Mouse (Mus musculus): ENCODE measurements at regions not wholly inside any gene's neighbourhood (a gene's known extent, or its start where the extent isn't known, plus 50 kb on each side); places are given as distances from the start of the nearest gene placed in this dataset.
"Not testable (repeated sequence)": the region's sequence is repeated elsewhere in the genome, so short reads cannot be mapped to it uniquely, and the experiment has no call there.

DNA sequence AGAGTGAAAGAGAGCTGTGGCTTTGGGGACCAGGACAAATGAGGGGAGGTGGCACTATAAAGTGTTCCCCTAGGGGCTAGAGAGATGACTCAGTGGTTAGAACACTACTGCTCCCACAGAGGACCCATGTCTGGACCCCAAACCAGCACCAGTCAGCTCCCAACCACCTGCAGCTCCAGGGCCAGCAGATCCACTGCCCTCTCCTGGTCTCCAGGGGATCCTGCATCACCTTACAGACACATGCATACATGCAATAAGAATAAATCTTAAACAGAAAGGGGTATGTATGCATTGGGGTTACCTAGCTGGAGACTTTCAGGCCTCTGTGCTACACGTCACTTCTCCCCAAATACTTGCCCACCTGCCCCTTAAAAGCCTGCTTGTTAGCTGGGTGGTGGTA, 93.8 kb upstream of the Zfp706 start:
- no peak for DNase-seq (ENCODE audit: low spot score)

- DNase-seq (ENCODE audit: low spot score): no peak
Observed at GRCm38 (mm10) chr15:37100767-37101288, 93.3 kb upstream of the Zfp706 start.

DNA sequence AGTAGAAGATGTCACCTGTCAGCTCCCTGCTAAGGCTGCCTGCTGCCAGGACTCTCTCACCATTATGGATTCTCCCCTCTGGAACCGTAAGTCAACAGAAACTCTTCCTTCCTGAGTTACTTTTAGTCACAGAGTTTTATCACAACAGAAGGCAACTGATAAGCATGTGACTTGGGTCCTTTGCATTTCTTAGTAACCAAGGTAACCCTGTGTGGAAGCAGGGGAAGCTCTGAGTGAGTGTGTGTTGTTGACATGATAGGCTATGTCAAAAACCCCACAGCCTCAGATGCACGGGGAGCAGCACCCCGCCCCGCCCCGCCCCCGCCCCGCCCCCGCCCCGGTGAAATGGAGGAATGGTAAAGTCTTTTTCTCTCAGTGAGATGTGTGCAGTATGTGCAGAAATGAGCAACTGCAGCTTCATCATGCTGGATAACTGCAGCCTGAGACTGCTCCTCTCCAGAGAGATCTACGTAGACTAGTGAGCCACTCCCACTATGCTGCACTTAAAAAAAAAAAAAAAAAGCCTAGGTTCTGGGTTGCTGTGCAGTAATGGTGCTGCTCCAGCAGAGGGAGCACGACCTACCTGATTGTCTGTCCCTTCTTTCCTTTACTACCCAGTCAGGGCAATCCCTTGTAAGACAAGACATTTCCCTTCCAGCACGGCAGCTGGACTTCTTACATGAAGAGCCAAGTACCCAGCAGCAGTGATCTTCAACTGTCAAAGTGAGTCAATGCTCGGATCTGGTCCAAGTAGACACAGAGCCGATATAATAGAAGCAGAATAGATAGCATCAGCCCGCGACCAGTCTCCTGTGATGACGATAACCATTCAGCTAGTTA, 92.6 kb upstream of the Zfp706 start:
- no peak for DNase-seq (ENCODE audit: low spot score)

- DNase-seq (ENCODE audit: low spot score): no peak
Observed at GRCm38 (mm10) chr15:37099176-37099575, 91.6 kb upstream of the Zfp706 start.

DNA sequence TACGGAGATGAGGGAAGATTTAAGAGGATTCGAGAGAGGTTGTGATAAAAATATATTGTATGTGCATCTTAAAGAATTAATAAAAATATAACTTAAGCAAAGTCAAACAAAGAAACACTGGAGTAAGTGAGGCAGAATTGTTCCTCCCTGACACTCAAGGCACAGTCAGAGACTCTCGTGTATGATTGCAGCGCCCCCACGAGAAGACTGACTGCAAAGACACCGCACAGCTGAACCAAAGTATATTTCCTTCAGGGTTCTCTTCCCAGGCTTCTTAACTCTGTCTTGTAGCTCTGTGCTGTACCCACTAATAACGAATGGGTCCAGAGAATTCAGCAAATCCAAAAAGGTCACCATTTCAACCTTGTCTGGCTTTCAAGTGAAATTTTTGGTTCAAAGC, 89.9 kb upstream of the Zfp706 start:
- DNase-seq (ENCODE audit: low spot score): no peak

- DNase-seq (ENCODE audit: low spot score): not testable (repeated sequence)
Observed at GRCm38 (mm10) chr15:37091171-37091570, 83.6 kb upstream of the Zfp706 start.

DNA sequence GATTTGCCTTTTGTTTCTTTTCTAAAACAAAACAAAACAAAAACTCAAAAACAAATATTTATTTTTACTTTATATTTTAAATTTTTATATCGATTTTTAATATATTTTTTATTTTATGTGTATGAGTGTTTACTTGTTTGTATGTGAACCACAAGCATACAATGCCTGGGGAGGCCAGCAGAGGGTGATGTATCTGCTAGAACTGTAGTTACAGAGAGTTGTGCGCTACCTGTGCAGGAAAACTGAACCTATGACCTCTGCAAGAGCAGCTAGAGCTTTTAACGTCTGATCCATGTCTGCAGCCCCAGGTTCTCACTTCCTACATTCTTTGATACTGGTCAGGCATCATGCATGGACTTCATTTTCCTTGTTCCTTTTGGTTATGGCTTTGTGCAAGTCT, 76.2 kb upstream of the Zfp706 start:
- no peak for DNase-seq (ENCODE audit: low spot score)

DNA sequence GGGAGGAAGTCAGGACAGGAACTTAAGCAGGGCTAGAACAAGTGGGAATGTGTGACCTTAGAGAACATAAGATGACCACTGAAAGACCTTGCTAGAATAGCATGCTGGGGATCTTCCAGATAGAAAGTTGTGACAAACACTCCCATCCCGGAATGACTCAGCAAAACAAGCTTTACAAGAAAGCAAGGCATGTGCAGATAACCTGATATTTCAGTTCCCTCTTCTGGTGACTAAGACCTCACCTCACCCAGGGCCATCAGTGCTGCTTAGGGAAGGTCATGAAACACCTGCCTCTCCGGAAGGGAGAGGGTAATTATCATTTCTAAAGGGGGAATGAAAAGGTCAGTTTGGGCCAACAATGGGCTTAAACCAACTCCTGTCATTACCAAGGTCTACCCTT, 74.3 kb upstream of the Zfp706 start:
- no peak for DNase-seq (ENCODE audit: low spot score)

DNA sequence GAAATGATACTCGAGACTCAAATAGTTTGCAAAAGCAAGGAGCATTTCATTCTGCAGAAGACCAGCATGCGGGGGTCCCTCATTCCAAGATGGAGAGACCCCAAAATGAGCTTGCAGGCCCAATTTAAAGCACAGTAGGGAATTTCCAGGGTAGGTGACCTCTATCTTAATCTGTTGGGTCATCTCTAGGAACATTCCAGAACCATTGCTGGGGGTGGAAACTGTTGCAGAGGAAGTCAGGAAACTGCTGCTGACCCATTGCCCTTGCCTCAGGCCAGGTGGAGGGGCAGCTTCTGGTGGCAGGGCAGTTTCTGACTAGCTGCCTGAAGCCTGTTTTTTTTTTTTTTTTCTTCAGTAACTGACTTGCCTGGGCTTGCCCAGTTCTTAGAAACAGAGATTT, 73.4 kb upstream of the Zfp706 start:
- DNase-seq (ENCODE audit: low spot score): no peak

DNA sequence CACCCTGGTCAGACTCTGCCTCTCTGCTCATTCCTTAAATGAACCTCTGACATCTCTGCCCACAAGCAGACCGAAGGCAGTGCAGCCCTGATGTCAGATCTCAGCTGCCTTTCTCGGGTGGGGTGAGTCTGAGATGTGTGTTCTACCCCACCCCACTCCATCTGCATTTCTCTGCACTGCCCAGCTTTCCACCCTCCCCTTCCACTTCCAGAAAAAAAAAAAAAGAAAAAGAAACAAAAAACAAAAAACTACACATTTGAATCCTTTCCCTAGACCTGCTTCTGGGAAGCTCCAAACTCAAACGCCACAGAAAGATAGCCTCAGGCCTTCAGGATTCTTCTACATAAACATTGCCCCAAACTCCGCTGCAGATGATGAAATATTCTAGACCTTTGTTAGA, 72.8 kb upstream of the Zfp706 start:
- no peak for DNase-seq (ENCODE audit: low spot score)

- not testable (repeated sequence) for DNase-seq (ENCODE audit: low spot score)
Observed at GRCm38 (mm10) chr15:37074207-37074606, 66.6 kb upstream of the Zfp706 start.

DNA sequence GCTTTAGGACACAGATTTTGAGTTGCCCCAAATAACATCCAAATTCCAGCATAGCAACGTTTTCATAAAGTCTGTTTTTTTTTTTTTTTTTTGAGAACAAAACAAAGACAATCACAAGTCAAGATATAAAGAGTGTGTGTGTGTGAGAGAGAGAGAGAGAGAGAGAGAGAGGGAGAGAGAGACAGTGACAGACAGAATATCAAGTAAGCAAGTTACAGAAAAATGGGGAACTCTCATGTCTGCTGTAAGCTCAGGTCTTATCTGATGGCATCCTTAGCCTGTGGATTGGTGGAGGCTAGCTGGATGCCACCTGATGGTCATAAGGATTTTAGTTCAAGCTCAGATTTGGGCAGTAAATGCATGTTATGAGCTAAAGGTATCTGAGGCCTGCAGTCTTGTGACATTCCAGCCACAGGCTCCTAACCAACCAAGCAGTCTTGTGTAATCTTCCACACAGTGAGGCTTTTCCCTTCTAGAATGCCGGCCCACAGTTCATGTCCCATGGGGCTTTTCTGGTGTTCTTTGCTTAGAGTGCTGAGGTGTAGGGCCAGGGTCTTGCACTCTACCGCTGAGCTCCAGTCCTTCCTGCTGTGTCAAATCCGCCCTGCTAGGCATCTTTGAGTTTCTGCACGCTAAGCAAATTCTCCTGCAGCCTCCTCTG, 64.8 kb upstream of the Zfp706 start:
- no peak for DNase-seq (ENCODE audit: low spot score)

DNA sequence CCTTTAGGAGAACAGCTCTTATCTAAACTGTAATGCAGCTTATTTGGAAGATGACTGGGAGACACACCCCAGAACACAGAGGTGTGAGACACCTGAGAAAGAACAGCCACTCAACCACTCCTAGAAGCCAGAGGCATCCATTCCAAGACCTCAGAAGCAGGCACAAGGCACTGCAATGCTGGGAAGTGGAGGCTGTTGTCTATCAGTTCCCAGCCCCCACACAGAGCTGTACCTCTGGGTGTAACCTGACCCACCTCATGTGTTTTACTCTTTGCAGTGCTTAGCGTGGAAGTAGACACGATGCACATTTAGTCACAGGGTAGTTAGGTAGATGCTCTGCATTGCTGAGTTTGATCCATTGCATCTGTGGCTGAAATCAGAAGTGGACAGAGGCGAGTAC, 62.6 kb upstream of the Zfp706 start:
- DNase-seq (ENCODE audit: low spot score): no peak

DNA sequence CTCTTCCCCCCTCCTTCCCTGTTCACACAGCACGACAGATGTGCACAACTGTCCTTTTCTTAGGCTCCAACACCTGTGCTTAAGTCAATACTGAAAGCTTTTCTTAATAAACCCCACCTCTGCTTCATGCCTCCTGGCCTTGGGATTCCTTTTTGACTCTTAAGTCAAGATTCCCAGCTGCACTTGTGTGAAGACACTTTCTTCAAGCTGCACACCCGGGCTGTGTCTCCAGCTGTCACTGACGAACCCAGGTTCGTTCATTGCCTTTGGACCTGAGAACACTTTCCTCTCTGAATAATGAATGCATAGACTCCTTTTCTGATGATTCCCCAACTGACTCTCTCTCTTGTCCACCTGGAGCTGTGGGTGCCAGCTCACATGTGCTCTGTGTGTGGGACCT, 59.8 kb upstream of the Zfp706 start:
- DNase-seq (ENCODE audit: low spot score): no peak

DNA sequence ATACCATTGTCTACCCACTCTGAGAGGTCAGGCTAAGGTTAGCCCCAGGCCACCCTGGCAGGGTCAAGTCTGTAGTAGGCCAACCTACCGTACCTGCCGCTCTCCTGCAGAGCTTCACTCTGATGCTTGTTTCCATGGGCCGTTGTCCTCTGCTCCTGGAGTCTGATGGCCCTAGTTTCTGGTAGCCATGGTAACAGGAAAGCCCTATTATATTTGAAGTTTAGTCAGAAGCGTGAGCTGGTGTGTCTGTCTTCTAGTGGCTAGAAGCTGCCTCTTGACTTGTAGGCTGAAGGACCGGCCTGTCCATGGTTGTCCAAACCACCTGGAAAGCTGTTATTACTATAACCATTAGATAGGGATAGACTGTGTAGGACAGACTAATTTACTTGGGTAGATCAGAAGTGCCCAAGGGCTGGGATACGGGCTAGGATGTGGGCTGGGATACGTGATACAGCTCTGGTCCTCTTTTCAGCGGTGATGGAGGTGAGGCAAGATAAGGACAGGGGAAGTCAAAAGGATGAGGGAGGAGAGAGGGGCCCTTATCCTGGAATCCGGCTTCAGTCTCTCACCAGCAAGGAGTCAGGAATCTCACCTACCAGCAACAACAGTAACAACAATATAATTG, 58.5 kb upstream of the Zfp706 start:
- no peak for DNase-seq (ENCODE audit: low spot score)

- DNase-seq (ENCODE audit: low spot score): no peak
Observed at GRCm38 (mm10) chr15:37065408-37065807, 57.8 kb upstream of the Zfp706 start.

GRCm38 (mm10) chr15:37063781-37064383, 56.3 kb upstream of the Zfp706 start:
- DNase-seq (ENCODE audit: low spot score): no peak

- DNase-seq (ENCODE audit: low spot score): no peak
Observed at GRCm38 (mm10) chr15:37062585-37062984, 55.0 kb upstream of the Zfp706 start.

DNA sequence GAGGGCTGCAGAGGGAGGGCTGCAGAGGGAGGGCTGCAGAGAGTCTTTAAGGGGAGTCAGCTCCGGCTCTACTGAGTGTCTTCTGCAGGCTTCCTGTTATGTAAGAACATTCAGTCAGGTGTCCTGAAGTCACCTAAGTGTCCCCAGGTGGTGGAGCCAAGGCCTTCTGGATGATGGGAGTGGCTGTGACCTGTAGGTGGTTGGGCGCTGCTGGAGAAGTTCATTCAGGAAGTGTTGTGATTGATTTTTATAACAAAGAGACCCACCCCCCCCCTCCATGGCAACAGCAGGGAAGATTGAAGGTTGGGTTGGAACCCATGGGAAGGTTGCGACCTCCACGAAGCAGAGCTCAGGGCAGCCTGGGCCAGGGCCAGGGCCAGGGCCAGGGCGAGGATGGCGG, 53.9 kb upstream of the Zfp706 start:
- no peak for DNase-seq (ENCODE audit: low spot score)

- DNase-seq (ENCODE audit: low spot score): no peak
Observed at GRCm38 (mm10) chr15:37060831-37061230, 53.3 kb upstream of the Zfp706 start.

Measured in urinary bladder, postnatal 10 days (tissue).